Mouse (Mus musculus) midbrain, postnatal 0 days (tissue): ENCODE measurements around the gene Gp1bb. TPM values are rescaled to one million over a fixed set of nuclear protein-coding genes. Genes with fewer than 3 reads are reported as not detected.

Experiments
- ATAC-seq: fragments of 200-750 bp; cut with Nextera tagmentation; 2 replicates; pipeline ENCODE4 v1.8.0; 2017; ENCODE audit warnings: moderate number of reproducible peaks, mild to moderate bottlenecking, moderate TSS enrichment, moderate library complexity; ENCODE audit not compliant: low FRiP score
- DNase-seq: peaks from one replicate; pipeline ENCODE4 v3.0.0-alpha.2; 2015; ENCODE audit warnings: low spot score
- H3K27ac ChIP-seq: fragments of 300-500 bp; sonication (generic); 2 replicates; pipeline ENCODE4 v1.5.1; 2014; ENCODE audit warnings: low read depth, mild to moderate bottlenecking, low read length, mixed read lengths
- H3K27me3 ChIP-seq: fragments of 300-500 bp; sonication (generic); 2 replicates; pipeline ENCODE4 v1.6.1; 2014; ENCODE audit warnings: low read length, control low read depth, mixed read lengths; ENCODE audit not compliant: insufficient read depth
- H3K36me3 ChIP-seq: fragments of 300-500 bp; sonication (generic); 2 replicates; pipeline ENCODE4 v1.6.1; 2014; ENCODE audit warnings: low read length, control low read depth, mixed read lengths; ENCODE audit not compliant: insufficient read depth
- H3K4me1 ChIP-seq: fragments of 300-500 bp; sonication (generic); 2 replicates; pipeline ENCODE4 v1.6.1; 2014; ENCODE audit warnings: mild to moderate bottlenecking, control low read depth, antibody characterized with exemption, low read length, mixed read lengths; ENCODE audit not compliant: insufficient read depth
- H3K4me2 ChIP-seq: fragments of 300-500 bp; sonication (generic); 2 replicates; pipeline ENCODE4 v1.6.1; 2014; ENCODE audit warnings: low read depth, mild to moderate bottlenecking, low read length, mixed read lengths; ENCODE audit not compliant: poor library complexity, severe bottlenecking
- H3K4me3 ChIP-seq: fragments of 300-500 bp; sonication (generic); 2 replicates; pipeline ENCODE4 v1.5.1; 2014; ENCODE audit warnings: low read depth, mild to moderate bottlenecking, low read length, moderate library complexity
- H3K9ac ChIP-seq: fragments of 300-500 bp; sonication (generic); replicated peaks from 2 replicates; pipeline ENCODE4 v1.6.1; 2014; ENCODE audit warnings: mild to moderate bottlenecking, low read length, moderate library complexity, mixed read lengths; ENCODE audit not compliant: poor library complexity, severe bottlenecking
- H3K9me3 ChIP-seq: fragments of 300-500 bp; sonication (generic); 2 replicates; pipeline ENCODE4 v1.6.1; 2016; ENCODE audit warnings: low read length, control low read depth
- CTCF ChIP-seq: IDR thresholded peaks from 2 replicates; pipeline ENCODE4 v1.5.1; 2016; ENCODE audit warnings: antibody characterized with exemption, mild to moderate bottlenecking
- WGBS: fragments of 180-500 bp; shearing (Covaris S2); extraction: QIAGEN DNeasy Blood & Tissue Kit; methylation state at CpG from one replicate; pipeline ENCODE4 v1.1.7; 2014; 5-methylcytosine and 5-hydroxymethylcytosine counted together
- polyA plus RNA-seq: library from polyadenylated mRNA; unstranded; fragments of >200 nt; fragmentation: Nextera tagmentation; extraction: Ambion mirVana; gene quantifications from 2 replicates; pipeline ENCODE4 v1.2.1, GENCODE M21; 2015
- total RNA-seq: library from RNA; depleted of rRNA; stranded (reverse); fragments of >200 nt; gene quantifications from 2 replicates; pipeline ENCODE4 v1.2.3, GENCODE M21; 2014

The Gp1bb gene
- total and polyA plus RNA-seq, 2 experiments from 2014 or later, result 11.6 to 28.6 TPM

- Histone ChIP-seq H3K9me3 (no peaks in the 10 kb centered on the region), H3K4me2 (no peak overlapping the region), H3K9ac (no peak overlapping the region), H3K36me3 (peaks cover 11% of the 10 kb centered on the region), H3K4me1 (no peaks in the 10 kb centered on the region; the same call in 1 of the 2 replicates), H3K4me3 (no peak overlapping the region), H3K27me3 (peaks cover 25% of the 10 kb centered on the region), H3K27ac (no peak overlapping the region)
- 50% methylated on average over 2 of the region's 2 CpGs for WGBS
- no peak for TF ChIP-seq CTCF
- DNase-seq (no peak), ATAC-seq (no peak)
Measured at GRCm38 (mm10) chr16:18618297-18618696, 3.9 kb downstream of the Gp1bb start.

- peak overlapping the region; percentile 58 for H3K4me2 ChIP-seq
- peak overlapping the region; percentile 20 for H3K4me3 ChIP-seq
- peaks cover 3% of the 10 kb centered on the region for H3K36me3 ChIP-seq
- no peaks in the 10 kb centered on the region for H3K9me3 ChIP-seq
- ATAC-seq (peak; percentile 33), DNase-seq (peak; percentile 87)
- H3K4me1 ChIP-seq, result no peaks in the 10 kb centered on the region; the same call in 1 of the 2 replicates
- peaks cover 17% of the 10 kb centered on the region for H3K27me3 ChIP-seq
- H3K9ac ChIP-seq, result no peak overlapping the region
- H3K27ac ChIP-seq, result no peak overlapping the region
- TF ChIP-seq CTCF, result peak; percentile 96
- 3% methylated on average over 27 of the region's 27 CpGs for WGBS
Measured at GRCm38 (mm10) chr16:18617370-18618065, 4.7 kb downstream of the Gp1bb start.

GRCm38 (mm10) chr16:18613301-18613700, 8.9 kb downstream of the Gp1bb start:
- Histone ChIP-seq H3K36me3 (no peaks in the 10 kb centered on the region), H3K4me1 (no peaks in the 10 kb centered on the region), H3K27me3 (0 out of 2 replicates have a peak, but pooled peaks cover 6% of the 10 kb centered on the region), H3K4me3 (no peak overlapping the region), H3K9ac (no peak overlapping the region), H3K4me2 (no peak overlapping the region), H3K9me3 (no peaks in the 10 kb centered on the region), H3K27ac (no peak overlapping the region)
- DNase-seq, result no peak
- no peak for TF ChIP-seq CTCF
- no peak for ATAC-seq
- WGBS, result 91% methylated on average over 3 of the region's 3 CpGs

- no peaks in the 10 kb centered on the region for H3K36me3 ChIP-seq
- ATAC-seq (no peak), DNase-seq (no peak)
- H3K9me3 ChIP-seq, result no peaks in the 10 kb centered on the region
- 0 out of 2 replicates have a peak, but pooled peaks cover 6% of the 10 kb centered on the region for H3K27me3 ChIP-seq
- H3K4me3 ChIP-seq, result no peak overlapping the region
- 88% methylated on average over 13 of the region's 13 CpGs for WGBS
- H3K27ac ChIP-seq, result no peak overlapping the region
- TF ChIP-seq CTCF, result no peak
- no peak overlapping the region for H3K4me2 ChIP-seq
- no peak overlapping the region for H3K9ac ChIP-seq
- H3K4me1 ChIP-seq, result no peaks in the 10 kb centered on the region
Measured at GRCm38 (mm10) chr16:18611752-18612151, 10.5 kb downstream of the Gp1bb start.

- Histone ChIP-seq H3K36me3 (no peaks in the 10 kb centered on the region), H3K4me1 (no peaks in the 10 kb centered on the region), H3K4me3 (no peak overlapping the region), H3K4me2 (no peak overlapping the region), H3K27me3 (0 out of 2 replicates have a peak, but pooled peaks cover 6% of the 10 kb centered on the region), H3K27ac (no peak overlapping the region), H3K9me3 (no peaks in the 10 kb centered on the region), H3K9ac (no peak overlapping the region)
- ATAC-seq (no peak), DNase-seq (no peak)
- TF ChIP-seq CTCF, result no peak
- 59% methylated on average over 2 of the region's 2 CpGs for WGBS
Measured at GRCm38 (mm10) chr16:18609099-18609498, 13.1 kb downstream of the Gp1bb start.

GRCm38 (mm10) chr16:18608226-18608625, 14.0 kb downstream of the Gp1bb start:
- Histone ChIP-seq H3K9ac (no peak overlapping the region), H3K27ac (no peak overlapping the region), H3K4me1 (no peaks in the 10 kb centered on the region), H3K27me3 (0 out of 2 replicates have a peak, but pooled peaks cover 6% of the 10 kb centered on the region), H3K4me2 (no peak overlapping the region), H3K4me3 (no peak overlapping the region), H3K9me3 (no peaks in the 10 kb centered on the region), H3K36me3 (no peaks in the 10 kb centered on the region)
- 10% methylated on average over 11 of the region's 11 CpGs for WGBS
- ATAC-seq (no peak), DNase-seq (no peak)
- no peak for TF ChIP-seq CTCF
